Mouse (Mus musculus) frontal cortex, postnatal 25 days (tissue): ENCODE data around the gene Bri3bp.
"Not testable (repeated sequence)": the region's sequence is repeated elsewhere in the genome, so short reads cannot be mapped to it uniquely, and the experiment has no call there.

Source experiments
- DNase-seq, 2 experiments: peaks; one replicate each; pipeline ENCODE4 v3.0.0; 2022; ENCODE audit warnings: low spot score in 2 of 2

Bri3bp gene

GRCm38 (mm10) chr5:125485031-125485778, 43.8 kb downstream of the Bri3bp start:
- DNase-seq: no peak

DNA sequence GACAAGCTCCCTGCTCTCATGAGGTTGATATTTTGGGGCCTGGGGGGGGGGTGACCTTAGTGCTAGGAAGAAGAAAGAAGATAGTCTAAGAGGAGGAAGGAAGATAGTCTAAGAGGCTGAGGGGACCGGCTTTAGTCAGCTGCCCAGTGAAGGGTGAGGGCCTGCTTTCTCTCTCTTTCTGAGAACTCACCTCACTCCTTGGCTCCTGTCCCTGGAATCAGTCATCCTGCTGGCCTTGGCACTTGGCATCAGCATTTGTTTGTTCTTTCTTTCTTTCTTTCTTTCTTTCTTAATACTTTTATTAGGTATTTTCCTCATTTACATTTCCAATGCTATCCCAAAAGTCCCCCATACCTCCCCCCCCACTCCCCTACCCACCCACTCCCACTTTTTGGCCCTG, 44.7 kb downstream of the Bri3bp start:
- DNase-seq: no peak

GRCm38 (mm10) chr5:125487375-125488115, 46.2 kb downstream of the Bri3bp start:
- DNase-seq: no peak

DNA sequence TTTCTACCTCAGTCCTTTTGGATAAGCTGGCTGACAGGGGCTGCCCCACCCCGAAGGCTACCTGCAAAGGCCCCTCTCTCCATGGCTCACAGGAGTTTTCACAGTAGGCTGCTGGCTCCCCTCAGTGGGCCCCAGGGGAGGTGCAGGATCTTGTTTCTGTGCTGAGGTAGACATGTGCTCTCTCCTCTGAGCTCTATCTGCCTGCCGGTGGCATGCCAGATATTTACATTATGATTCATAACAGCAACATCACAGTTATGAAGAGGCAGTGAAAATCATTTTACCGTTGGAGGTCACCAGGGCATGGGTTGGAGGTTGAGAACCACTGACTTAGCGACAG, 46.7 kb downstream of the Bri3bp start:
- no peak for DNase-seq

DNA sequence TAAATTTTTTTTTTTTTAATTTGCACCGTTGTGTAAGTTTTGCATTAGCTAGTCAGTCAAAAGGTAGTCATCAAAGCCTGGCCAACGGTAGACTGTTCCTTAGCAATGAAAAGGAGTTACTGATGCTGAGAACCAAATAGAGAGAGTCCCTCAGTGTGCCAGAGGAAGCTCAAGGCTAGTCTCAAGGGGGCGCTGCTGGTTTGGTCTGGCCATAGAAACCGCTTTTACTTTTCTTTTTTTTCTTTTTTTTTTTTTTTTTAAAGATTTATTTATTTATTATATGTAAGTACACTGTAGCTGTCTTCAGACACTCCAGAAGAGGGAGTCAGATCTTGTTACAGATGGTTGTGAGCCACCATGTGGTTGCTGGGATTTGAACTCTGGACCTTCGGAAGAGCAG, 47.6 kb downstream of the Bri3bp start:
- DNase-seq: not testable (repeated sequence)

DNA sequence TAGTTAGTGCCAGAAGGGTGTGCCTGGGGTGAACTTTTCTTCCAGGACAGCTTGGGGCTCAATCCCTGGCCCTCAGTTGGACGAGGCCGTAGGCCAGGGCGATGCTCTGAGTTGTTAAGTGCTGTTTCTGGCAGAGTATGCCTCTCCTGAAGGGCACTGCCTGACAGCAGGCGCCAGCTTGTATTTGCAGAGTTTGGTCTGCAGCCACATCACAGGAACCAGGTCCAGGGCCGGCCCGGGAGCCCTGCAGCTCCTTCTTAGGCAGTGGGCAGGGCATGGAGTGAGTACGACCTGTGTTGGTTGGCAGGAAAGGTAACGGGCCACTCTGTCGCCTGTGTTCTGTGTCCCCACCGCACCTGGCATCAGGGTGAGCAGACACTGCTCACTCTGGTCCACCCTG, 49.7 kb downstream of the Bri3bp start:
- no peak for DNase-seq

DNA sequence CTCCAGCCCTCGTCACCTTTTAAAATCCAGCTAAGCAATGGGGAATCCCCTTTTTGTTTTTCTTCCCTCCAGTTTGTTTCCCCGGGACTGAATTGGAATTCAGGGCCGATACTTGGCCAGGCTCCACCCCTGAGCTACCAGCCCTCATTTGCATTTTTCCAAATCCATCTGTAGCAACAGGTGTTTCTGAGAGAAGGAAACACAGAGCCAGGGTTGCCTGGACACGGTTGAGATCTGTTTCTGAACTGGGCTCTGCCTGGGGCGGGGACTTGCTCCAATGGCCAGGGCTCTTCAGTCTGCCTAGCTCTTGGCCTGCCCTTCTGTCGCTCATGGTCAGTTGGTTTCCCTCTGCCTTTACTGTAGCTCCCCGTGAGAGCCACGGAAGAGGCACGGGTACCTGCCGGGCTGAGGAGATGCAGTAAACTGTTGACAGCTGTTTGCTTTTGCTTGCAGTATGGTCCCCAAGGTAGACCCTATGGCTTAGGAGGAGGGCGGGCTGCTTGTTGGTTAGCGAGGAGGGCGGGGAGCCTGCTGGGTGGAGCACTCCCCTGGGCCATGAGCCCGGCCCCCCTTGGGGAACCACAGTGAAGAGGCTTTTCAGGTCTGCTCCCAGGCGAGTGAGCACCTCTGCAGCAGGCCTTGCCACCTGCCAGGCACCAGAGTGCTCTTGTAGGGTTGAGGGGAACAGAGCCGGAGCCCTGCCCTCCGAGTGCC, 51.2 kb downstream of the Bri3bp start:
- DNase-seq: no peak

- no peak for DNase-seq
Observed at GRCm38 (mm10) chr5:125493093-125493423, 51.7 kb downstream of the Bri3bp start.

GRCm38 (mm10) chr5:125495655-125496054, 54.3 kb downstream of the Bri3bp start:
- DNase-seq: no peak

- DNase-seq: peak; percentile 61 to 70
Observed at GRCm38 (mm10) chr5:125497821-125498600, 56.6 kb downstream of the Bri3bp start.

DNA sequence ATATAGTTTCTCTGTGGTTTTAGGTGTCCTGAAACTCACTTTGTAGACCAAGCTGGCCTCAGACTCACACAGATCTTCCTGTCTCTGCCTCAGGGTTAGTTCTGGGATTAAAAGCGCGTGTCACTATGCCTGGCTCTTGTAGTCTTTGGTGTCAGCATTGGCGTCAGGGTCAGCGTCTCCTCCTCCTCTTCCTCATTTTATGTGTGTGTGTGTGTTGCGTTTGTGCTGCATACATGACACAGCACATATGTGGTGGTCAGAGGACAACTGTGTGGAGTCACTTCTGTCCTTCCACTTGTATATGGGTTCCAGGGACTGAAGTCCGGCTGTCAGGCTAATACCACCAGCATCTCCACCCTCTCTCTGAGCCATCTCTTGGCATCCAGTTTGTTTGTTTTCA, 60.1 kb downstream of the Bri3bp start:
- DNase-seq: no peak

- DNase-seq: no peak
Observed at GRCm38 (mm10) chr5:125502186-125502585, 60.8 kb downstream of the Bri3bp start.

DNA sequence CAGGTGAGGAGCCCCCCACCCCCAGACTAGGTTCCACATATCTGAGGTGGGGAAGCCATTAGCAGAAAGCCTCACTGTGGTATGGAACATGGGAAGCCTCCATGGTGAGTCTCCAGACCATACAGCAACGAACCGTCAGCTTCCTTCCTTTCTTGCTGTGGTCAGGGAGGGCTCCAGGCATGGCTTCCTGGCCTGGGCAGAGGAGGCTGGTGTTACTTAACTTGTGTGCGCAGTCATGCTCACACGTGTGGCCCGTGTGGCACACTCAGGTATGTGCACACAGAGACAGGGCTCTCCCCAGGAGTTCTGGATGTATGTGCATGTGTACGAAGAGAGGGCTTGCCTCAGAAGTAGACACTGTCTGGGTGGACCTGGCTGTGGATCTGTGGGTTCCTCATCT, 62.3 kb downstream of the Bri3bp start:
- no peak for DNase-seq

DNA sequence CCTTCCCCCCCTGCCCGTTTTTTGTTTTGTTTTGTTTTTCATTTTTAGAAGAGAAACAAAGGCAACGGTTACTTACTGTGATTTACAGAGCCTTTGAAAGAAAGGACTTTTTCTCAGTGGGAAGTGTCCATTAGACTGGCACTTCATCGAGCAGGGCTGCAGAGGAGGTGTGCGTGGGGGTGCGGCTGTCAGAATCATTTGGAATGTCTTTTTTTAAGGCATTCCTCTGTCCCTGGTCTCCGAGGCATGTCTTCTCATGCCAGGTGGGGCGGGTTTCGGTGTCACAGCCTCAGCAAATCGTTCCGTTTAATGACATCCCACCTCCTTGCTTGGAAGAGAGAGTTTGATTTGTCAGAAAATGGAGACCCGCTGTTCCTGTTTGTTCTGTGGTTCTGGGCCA, 63.3 kb downstream of the Bri3bp start:
- no peak for DNase-seq

- no peak for DNase-seq
Observed at GRCm38 (mm10) chr5:125505968-125506367, 64.6 kb downstream of the Bri3bp start.

GRCm38 (mm10) chr5:125507582-125507981, 66.2 kb downstream of the Bri3bp start:
- no peak for DNase-seq

- no peak for DNase-seq
Observed at GRCm38 (mm10) chr5:125508006-125508405, 66.6 kb downstream of the Bri3bp start.

DNA sequence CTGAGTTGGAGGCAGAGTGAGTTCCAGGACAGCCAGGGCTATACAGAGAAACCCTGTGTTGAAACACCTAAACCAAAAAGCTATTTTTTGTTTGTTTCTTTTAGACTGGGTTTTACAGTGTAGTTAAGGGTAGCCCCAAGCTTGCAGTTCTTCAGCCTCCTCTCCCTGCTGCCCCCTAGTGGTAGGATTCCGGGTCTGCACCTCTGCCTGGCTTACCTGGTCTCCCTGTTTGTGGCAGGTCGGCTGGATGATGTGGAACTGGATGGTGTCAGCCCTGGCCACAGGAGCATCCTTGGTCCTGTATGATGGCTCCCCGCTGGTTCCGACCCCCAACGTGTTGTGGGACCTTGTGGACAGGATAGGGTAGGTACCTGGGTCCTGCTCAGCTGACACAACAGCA, 68.2 kb downstream of the Bri3bp start:
- DNase-seq: no peak
